Mouse (Mus musculus): ENCODE data around the gene Zbp1. TPM values are rescaled to one million over a fixed set of nuclear protein-coding genes. Genes with fewer than 3 reads are reported as not detected.

The Zbp1 gene
- polyA plus RNA-seq, 1 experiment = 5.7 TPM

DNA sequence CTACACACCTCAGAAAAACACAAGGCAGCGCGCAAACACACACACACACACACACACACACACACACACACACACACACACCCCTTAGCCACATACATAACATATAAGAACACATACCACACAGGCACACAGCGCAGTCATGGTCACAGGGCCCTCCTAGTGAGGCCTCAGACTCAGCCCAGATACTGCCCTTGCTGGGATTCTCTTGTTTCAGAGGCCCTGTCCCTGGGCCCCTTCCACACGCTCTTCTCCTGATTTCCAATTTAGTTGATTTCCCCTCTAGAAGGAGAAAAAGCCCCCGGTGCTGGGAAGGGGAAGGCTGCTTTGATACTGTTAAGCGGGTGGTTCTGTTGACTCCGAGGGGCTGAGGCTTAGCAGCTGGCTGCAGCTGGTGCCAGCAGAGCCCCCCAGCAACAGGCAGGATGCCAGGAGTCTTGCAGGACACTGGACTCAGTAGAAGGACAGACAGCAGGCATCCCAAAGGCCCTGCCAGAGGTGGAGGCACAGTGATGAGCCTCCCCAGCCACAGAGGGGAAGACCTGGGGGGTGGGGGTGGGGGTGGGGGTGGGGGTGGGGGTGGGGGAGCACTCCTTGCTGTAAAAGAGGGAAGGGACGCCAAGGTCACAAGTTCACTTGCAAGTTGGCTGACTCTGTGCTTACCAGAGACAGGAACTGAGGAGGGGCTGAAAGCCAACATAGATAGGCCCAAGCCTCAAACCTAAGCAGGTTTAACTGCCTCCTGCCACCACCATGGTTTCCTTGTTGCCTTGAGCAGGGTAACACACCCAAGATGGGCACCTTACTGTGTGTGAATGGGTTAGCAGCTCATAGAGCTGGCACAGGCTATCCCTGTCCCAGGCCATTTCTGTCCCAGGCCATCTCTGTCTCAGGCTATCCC is 17.0 kb upstream of the Zbp1 start:
- TF ChIP-seq CTCF (IDR thresholded peaks at IDR 0.05; ENCODE audit: insufficient read depth, low read length) (no peak), POLR2A (IDR thresholded peaks at IDR 0.05; ENCODE audit: borderline replicate concordance, extremely low read depth, low read depth, low read length) (no peak)
- Histone ChIP-seq H3K4me1 (ENCODE audit: control insufficient read depth, insufficient read depth, low read length) (peaks cover 9% of the 10 kb centered on the region; the same call in 1 of the 2 replicates), H3K4me3 (replicated peaks; ENCODE audit: extremely low read depth, low read depth, low read length) (no peak overlapping the region)
- WGBS = 68% methylated on average over 8 of the region's 8 CpGs
- DNase-seq = no peak

DNA sequence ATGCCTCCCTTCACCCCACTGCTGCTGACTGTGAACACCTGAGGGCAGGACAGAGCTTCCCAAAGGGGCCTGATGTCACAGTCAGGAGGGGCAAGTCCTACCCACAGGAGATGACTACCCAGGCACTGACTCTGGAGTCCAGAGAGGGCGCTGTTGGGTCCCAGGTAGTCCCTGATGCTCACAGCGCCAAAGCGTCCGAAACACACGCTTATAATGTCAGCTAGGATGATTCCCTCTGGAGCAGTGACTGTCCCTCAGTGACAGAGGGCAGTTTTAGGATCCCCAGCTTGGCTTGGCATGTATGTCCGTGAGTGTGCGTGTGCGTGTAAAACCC is 14.0 kb upstream of the Zbp1 start:
- DNase-seq = no peak
- 0 out of 2 replicates have a peak, but pooled peaks have one; percentile 3 for TF ChIP-seq CTCF (IDR thresholded peaks at IDR 0.05; ENCODE audit: insufficient read depth, low read length)
- no peak for TF ChIP-seq POLR2A (IDR thresholded peaks at IDR 0.05; ENCODE audit: borderline replicate concordance, extremely low read depth, low read depth, low read length)
- no peak overlapping the region for H3K4me3 ChIP-seq (replicated peaks; ENCODE audit: extremely low read depth, low read depth, low read length)
- H3K4me1 ChIP-seq (ENCODE audit: control insufficient read depth, insufficient read depth, low read length) = peaks cover 4% of the 10 kb centered on the region; the same call in 1 of the 2 replicates
- 91% methylated on average over 8 of the region's 8 CpGs for WGBS

DNA sequence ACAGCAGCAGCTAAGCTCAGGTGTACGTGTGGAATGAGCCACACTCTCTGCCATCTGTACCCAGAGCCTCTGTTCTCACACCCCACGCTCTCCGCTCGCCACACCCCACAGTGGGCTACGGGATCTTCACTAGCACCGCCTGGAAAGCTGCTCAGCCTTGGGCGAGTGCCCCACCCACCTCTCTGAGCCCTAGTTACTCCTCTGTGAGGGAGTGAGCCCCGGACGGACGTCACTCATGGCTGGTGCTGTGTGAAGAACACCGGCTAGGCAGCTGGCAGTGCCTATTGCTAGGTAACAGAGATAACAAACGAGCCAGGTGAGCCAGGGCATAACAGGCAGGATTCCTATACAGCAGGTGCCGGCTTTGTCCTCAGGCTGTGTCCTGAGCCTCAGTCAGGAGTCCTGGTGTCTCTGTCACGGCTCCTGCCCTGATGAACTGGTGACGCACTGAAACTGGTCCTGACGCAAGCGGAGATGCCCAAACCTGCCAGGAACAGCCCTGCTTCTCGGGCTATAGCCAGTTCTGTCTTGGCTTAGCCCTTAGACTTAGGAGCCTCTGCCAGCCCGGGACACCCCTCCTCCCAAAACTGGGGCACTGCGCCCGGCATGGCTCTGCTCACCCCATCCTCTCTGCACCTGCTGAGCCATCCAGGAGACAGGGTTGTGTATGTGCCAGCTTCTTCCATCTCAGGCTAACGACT is 13.5 kb upstream of the Zbp1 start:
- H3K4me3 ChIP-seq (replicated peaks; ENCODE audit: extremely low read depth, low read depth, low read length) = no peak overlapping the region
- 80% methylated on average over 22 of the region's 22 CpGs for WGBS
- peaks cover 4% of the 10 kb centered on the region; the same call in 1 of the 2 replicates for H3K4me1 ChIP-seq (ENCODE audit: control insufficient read depth, insufficient read depth, low read length)
- TF ChIP-seq CTCF (IDR thresholded peaks at IDR 0.05; ENCODE audit: insufficient read depth, low read length) (no peak), POLR2A (IDR thresholded peaks at IDR 0.05; ENCODE audit: borderline replicate concordance, extremely low read depth, low read depth, low read length) (no peak)
- DNase-seq = no peak

DNA sequence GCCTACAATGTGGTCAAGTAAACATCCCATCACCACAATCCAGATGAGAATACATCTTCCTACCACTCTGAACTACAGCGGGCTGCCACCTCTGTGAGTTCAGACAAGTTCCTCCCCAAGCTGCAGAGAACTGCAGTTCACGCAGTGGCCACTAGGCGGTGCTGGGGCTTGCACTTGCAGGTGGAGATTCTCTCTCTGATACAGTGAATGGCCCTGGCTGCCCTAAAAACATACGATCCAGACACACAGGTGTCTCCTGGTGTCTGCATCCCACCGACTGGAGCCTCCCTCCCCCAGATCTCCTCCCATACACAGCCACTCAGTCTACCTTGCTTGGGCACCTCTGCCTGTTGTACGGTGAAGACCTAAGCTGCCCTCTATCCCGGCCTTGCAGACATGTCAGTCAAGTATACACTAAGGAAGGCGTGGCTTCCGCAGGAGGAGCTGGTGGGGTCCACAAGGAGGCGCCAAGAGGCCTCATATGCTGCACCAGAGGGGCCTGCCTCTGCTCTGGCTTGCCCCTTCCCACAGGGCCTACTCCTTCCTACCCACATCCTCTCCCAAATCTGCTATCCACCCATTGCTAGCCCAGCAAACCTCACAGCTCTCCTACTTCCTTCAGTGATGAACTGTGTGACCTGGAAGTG is 11.0 kb upstream of the Zbp1 start:
- TF ChIP-seq POLR2A (IDR thresholded peaks at IDR 0.05; ENCODE audit: borderline replicate concordance, extremely low read depth, low read depth, low read length) = no peak
- TF ChIP-seq CTCF (IDR thresholded peaks at IDR 0.05; ENCODE audit: insufficient read depth, low read length) = peak; percentile 98
- no peaks in the 10 kb centered on the region for H3K4me1 ChIP-seq (ENCODE audit: control insufficient read depth, insufficient read depth, low read length)
- WGBS = 6% methylated on average over 10 of the region's 10 CpGs
- peak; percentile 90 for DNase-seq
- H3K4me3 ChIP-seq (replicated peaks; ENCODE audit: extremely low read depth, low read depth, low read length) = no peak overlapping the region

DNA sequence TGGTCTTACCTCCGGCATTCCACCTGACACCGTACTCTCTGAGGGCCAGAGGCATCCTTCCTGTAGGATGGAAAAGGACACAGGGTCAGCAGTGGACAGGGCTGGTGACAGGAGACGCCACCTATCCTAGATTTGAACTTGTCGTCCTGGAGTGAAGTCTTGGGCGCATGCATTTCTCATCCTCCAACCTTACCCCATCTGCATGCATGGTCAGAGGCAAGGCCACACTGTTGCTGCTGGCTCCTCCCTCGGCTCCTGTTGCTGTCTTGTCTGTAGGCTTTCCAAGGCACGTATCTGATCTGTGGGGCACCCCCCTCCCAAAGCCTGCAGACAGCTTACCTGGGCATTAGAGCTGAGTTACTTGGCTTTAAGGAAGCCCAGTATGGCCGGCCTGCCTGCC is 9.8 kb upstream of the Zbp1 start:
- no peaks in the 10 kb centered on the region for H3K4me1 ChIP-seq (ENCODE audit: control insufficient read depth, insufficient read depth, low read length)
- WGBS = 93% methylated on average over 8 of the region's 8 CpGs
- no peak overlapping the region for H3K4me3 ChIP-seq (replicated peaks; ENCODE audit: extremely low read depth, low read depth, low read length)
- TF ChIP-seq CTCF (IDR thresholded peaks at IDR 0.05; ENCODE audit: insufficient read depth, low read length) (no peak), POLR2A (IDR thresholded peaks at IDR 0.05; ENCODE audit: borderline replicate concordance, extremely low read depth, low read depth, low read length) (no peak)
- DNase-seq = no peak

DNA sequence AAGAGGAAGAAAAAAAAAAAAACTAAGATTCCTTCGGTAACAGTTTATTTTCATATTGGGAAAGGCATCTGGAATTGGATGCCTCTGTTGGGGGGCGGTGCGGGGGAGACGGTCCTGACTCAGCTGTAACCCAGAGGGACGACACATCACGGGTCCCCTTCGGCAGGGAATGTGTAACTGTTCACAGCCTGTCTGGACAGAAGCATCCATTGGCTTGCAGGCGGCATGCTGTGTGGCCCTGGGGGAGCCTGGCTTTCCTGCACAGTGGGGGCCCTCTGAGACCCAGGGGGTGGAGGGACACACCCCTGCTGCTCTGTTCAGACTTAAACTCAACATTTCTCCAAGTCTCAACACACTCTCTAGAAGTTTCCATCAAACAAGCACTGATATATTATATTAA is 8.1 kb upstream of the Zbp1 start:
- 87% methylated on average over 8 of the region's 8 CpGs for WGBS
- Histone ChIP-seq H3K4me3 (replicated peaks; ENCODE audit: extremely low read depth, low read depth, low read length) (no peak overlapping the region), H3K4me1 (ENCODE audit: control insufficient read depth, insufficient read depth, low read length) (no peaks in the 10 kb centered on the region)
- no peak for TF ChIP-seq CTCF (IDR thresholded peaks at IDR 0.05; ENCODE audit: insufficient read depth, low read length)
- TF ChIP-seq POLR2A (IDR thresholded peaks at IDR 0.05; ENCODE audit: borderline replicate concordance, extremely low read depth, low read depth, low read length) = no peak
- no peak for DNase-seq

DNA sequence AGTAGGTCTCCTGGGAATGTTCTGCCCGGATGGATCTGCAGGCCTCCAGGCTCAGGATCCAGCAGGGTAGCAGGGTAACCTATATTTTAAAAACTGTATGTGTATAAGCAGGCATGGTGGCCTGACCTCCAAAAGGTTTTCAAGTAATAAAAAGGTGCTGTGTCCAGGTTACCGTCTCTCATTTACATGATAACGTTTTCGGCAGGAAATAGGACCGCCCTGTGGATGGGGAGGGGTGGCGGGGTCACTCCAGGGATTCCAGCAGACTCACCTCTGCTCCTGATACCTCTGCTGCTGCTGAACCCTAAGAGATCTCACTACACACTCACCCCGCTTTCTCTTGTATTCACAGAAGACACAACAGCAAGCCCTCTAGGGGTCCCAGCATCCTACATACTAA is 7.2 kb upstream of the Zbp1 start:
- no peak overlapping the region for H3K4me3 ChIP-seq (replicated peaks; ENCODE audit: extremely low read depth, low read depth, low read length)
- TF ChIP-seq CTCF (IDR thresholded peaks at IDR 0.05; ENCODE audit: insufficient read depth, low read length) (no peak), POLR2A (IDR thresholded peaks at IDR 0.05; ENCODE audit: borderline replicate concordance, extremely low read depth, low read depth, low read length) (no peak)
- no peaks in the 10 kb centered on the region for H3K4me1 ChIP-seq (ENCODE audit: control insufficient read depth, insufficient read depth, low read length)
- DNase-seq = no peak
- 83% methylated on average over 7 of the region's 7 CpGs for WGBS

DNA sequence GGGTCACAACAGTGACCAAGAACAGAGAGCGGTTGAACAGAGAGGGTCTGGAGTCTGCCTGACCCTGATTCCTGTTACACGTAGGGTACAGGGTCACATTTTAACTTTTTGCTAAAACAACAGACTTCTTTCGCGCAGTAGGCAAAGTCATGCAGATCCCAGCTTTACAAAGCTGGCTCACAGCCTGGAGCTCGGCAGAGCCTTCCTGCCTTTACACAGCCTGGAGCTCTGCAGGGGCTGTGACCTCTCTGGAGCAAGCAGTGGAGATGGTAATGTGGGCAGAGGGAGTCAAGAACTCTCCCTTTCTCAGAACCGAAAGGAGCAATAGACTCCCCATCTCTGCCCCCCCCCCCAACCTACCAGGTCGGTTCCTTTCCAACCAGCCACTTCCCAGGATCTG is 6.1 kb upstream of the Zbp1 start:
- Histone ChIP-seq H3K4me1 (ENCODE audit: control insufficient read depth, insufficient read depth, low read length) (no peaks in the 10 kb centered on the region), H3K4me3 (replicated peaks; ENCODE audit: extremely low read depth, low read depth, low read length) (no peak overlapping the region)
- no peak for DNase-seq
- 57% methylated on average over 7 of the region's 7 CpGs for WGBS
- TF ChIP-seq CTCF (IDR thresholded peaks at IDR 0.05; ENCODE audit: insufficient read depth, low read length) = no peak
- no peak for TF ChIP-seq POLR2A (IDR thresholded peaks at IDR 0.05; ENCODE audit: borderline replicate concordance, extremely low read depth, low read depth, low read length)

DNA sequence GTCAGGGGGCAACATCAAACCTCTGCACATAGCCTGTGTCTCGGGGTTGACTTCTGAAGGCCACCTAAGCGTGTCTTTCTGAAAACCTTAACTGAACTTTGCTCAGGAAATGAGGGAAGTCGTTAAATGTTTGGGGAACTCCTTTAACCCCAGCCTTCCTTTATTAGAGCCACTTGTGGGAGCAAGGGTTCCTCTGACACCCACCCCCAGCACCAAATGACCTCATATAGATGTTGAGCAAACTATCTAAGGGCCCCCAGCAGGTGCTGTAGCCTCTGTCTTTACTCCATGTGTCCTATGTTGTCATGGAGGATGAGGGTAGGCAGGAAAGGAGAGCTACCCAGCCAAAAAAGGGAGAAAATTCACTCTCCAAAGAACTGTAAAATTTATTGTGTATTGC is 5.4 kb upstream of the Zbp1 start:
- H3K4me3 ChIP-seq (replicated peaks; ENCODE audit: extremely low read depth, low read depth, low read length) = no peak overlapping the region
- no peak for DNase-seq
- peaks cover 3% of the 10 kb centered on the region; the same call in 1 of the 2 replicates for H3K4me1 ChIP-seq (ENCODE audit: control insufficient read depth, insufficient read depth, low read length)
- no peak for TF ChIP-seq CTCF (IDR thresholded peaks at IDR 0.05; ENCODE audit: insufficient read depth, low read length)
- TF ChIP-seq POLR2A (IDR thresholded peaks at IDR 0.05; ENCODE audit: borderline replicate concordance, extremely low read depth, low read depth, low read length) = no peak
- 31% methylated on average over 3 of the region's 3 CpGs for WGBS

Data from lung, adult 2 months (tissue).